Mouse (Mus musculus): ENCODE measurements around the gene Zfp202. TPM values are rescaled to one million over a fixed set of nuclear protein-coding genes. Genes with fewer than 3 reads are reported as not detected.

Zfp202 gene
- polyA plus RNA-seq, 1 experiment = 0.01 TPM

DNA sequence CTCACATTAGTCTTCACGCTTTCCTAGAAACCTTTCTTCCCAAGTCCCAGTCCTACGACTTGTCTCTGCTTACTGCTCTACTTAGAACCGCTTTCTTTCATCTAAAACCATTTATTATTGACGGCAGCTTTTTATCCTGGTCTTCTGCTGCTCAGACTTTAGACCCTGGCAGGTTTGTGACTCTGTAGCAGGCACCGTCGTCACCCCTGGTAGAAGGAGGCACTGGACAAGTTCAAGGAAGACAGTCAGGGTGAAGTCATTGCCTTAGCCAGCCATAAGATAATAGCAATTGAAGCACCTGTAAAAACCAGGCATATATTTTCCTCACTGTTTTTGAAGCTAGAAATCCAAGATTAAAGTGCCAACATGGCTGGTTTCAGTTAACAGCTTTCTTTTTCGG, 43.1 kb downstream of the Zfp202 start:
- no peak for TF ChIP-seq TAL1 (IDR thresholded peaks at IDR 0.05; ENCODE audit: low read length)
- TF ChIP-seq GATA1 (IDR thresholded peaks at IDR 0.05; ENCODE audit: low read length) = no peak
- Histone ChIP-seq H3K4me1 (ENCODE audit: control insufficient read depth) (no peaks in the 10 kb centered on the region), H3K4me3 (replicated peaks) (no peak overlapping the region), H3K27me3 (ENCODE audit: control insufficient read depth) (peaks cover 6% of the 10 kb centered on the region; the same call in 1 of the 2 replicates), H3K9me3 (ENCODE audit: control insufficient read depth, low read length) (no peaks in the 10 kb centered on the region), H3K36me3 (ENCODE audit: control insufficient read depth) (no peaks in the 10 kb centered on the region)

DNA sequence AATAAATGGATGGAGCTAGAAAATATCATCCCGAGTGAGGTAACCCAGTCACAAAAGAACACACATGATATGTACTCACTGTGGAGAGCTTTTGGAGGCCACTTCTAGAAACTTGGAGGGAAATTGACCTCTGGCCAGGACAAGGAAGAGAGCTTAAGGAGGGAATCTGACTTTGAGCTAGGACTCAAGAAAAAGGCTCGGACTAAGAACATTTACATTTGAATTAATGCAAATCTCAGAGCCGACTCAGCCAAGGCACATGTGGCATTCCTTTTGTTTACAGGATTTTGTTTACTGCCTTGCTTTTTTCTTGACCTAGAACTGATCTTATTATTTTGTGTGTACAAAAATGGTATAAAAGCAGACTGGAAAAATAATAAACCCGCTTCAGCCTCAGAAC, 47.6 kb downstream of the Zfp202 start:
- no peaks in the 10 kb centered on the region for H3K36me3 ChIP-seq (ENCODE audit: control insufficient read depth)
- TF ChIP-seq TAL1 (IDR thresholded peaks at IDR 0.05; ENCODE audit: low read length) (no peak), GATA1 (IDR thresholded peaks at IDR 0.05; ENCODE audit: low read length) (no peak)
- peaks cover 24% of the 10 kb centered on the region for H3K27me3 ChIP-seq (ENCODE audit: control insufficient read depth)
- no peaks in the 10 kb centered on the region for H3K9me3 ChIP-seq (ENCODE audit: control insufficient read depth, low read length)
- no peak overlapping the region for H3K4me3 ChIP-seq (replicated peaks)
- no peaks in the 10 kb centered on the region for H3K4me1 ChIP-seq (ENCODE audit: control insufficient read depth)

DNA sequence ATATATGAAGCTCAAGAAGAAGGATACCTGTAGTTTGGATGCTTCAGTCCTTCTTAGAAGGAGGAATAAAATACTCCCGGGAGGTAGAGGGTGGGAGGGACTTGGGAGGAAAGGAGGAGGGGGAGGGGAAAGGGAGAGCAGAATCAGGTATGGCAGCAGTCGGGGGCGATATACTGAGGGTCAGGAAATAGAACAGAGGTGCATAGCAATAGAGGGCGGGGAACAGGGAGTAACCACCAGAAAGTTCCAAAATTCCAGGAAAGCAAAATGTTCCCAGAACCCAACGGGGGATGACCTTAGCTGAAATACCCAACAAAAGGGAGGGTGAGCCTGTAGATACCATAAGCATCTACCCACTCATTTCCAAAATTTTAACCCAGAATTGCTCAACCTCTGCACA, 48.2 kb downstream of the Zfp202 start:
- H3K4me3 ChIP-seq (replicated peaks) = no peak overlapping the region
- no peaks in the 10 kb centered on the region for H3K36me3 ChIP-seq (ENCODE audit: control insufficient read depth)
- no peak for TF ChIP-seq GATA1 (IDR thresholded peaks at IDR 0.05; ENCODE audit: low read length)
- no peak for TF ChIP-seq TAL1 (IDR thresholded peaks at IDR 0.05; ENCODE audit: low read length)
- no peaks in the 10 kb centered on the region for H3K9me3 ChIP-seq (ENCODE audit: control insufficient read depth, low read length)
- no peaks in the 10 kb centered on the region for H3K4me1 ChIP-seq (ENCODE audit: control insufficient read depth)
- H3K27me3 ChIP-seq (ENCODE audit: control insufficient read depth) = peaks cover 24% of the 10 kb centered on the region

DNA sequence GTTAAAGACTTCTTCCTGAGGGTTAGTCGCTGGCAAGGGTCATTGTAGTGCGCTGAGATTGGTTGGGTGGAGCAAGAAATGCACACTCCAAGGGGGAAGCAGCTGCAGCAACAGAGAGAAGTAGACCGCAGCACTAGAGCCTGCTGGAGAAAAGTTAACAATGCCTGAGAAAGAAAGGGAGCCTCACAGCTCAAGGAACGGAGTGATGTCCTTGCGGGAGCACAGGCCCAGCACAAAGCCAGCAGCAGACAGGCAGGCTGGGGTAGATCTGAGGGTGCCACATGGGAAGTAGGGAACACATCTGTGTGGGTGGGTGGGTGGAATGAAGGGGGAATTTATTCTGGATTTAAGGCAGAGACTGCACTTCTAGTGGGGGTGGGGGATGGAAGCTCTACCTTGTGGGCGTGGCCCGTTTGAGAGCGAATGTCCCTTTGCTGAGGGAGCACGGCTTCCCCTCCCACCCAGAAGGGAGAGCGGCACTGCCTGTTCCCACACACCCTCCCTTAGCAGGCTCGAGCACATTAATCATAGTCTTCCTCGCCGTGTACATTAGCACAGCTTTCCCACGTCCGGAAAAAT, 49.2 kb downstream of the Zfp202 start:
- no peak overlapping the region for H3K4me3 ChIP-seq (replicated peaks)
- no peak for TF ChIP-seq GATA1 (IDR thresholded peaks at IDR 0.05; ENCODE audit: low read length)
- no peak for TF ChIP-seq TAL1 (IDR thresholded peaks at IDR 0.05; ENCODE audit: low read length)
- peaks cover 24% of the 10 kb centered on the region for H3K27me3 ChIP-seq (ENCODE audit: control insufficient read depth)
- no peaks in the 10 kb centered on the region for H3K9me3 ChIP-seq (ENCODE audit: control insufficient read depth, low read length)
- H3K4me1 ChIP-seq (ENCODE audit: control insufficient read depth) = no peaks in the 10 kb centered on the region
- no peaks in the 10 kb centered on the region for H3K36me3 ChIP-seq (ENCODE audit: control insufficient read depth)

DNA sequence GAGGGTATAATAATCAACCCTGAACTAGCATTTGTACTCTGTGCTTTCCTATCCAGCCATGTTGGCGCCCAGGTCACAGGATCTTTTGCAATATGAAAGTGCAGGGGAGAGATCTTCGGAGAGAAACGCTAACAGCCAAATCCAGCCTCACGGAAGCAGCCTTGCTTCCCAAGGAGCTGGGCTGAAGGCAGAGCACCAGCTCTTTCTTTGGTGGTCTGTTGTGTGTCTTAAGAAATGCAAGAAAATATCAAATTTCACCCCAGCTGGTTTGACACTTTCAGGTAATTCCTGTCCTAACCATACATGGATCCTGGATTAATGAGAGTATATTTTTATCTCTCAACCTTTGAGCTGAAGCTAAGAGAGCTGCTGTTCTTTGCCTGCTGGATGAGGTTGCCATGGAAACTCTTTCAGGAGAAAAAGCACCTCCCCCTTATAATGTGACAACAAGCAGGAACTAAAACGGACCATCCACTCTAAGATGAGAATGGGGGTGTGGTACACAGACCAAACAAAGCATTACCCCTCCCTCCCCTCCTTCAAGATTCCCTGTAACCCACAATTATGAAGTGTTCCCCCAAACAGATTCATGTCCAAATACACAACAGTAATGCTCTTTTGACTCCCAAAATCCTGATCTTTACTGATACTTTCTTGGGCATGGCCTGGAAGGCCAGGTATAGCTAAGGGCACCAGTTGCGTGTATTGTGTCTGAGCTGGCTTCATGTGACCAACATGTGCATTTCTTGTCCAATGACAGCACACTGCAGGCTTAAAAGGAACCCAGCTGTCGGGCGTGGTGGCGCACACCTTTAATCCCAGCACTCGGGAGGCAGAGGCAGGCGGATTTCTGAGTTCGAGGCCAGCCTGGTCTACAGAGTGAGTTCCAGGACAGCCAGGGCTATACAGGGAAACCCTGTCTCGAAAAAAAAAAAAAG, 50.1 kb downstream of the Zfp202 start:
- Histone ChIP-seq H3K27me3 (ENCODE audit: control insufficient read depth) (peaks cover 24% of the 10 kb centered on the region), H3K4me1 (ENCODE audit: control insufficient read depth) (no peaks in the 10 kb centered on the region), H3K9me3 (ENCODE audit: control insufficient read depth, low read length) (no peaks in the 10 kb centered on the region), H3K36me3 (ENCODE audit: control insufficient read depth) (no peaks in the 10 kb centered on the region), H3K4me3 (replicated peaks) (no peak overlapping the region)
- no peak for TF ChIP-seq GATA1 (IDR thresholded peaks at IDR 0.05; ENCODE audit: low read length)
- TF ChIP-seq TAL1 (IDR thresholded peaks at IDR 0.05; ENCODE audit: low read length) = no peak

DNA sequence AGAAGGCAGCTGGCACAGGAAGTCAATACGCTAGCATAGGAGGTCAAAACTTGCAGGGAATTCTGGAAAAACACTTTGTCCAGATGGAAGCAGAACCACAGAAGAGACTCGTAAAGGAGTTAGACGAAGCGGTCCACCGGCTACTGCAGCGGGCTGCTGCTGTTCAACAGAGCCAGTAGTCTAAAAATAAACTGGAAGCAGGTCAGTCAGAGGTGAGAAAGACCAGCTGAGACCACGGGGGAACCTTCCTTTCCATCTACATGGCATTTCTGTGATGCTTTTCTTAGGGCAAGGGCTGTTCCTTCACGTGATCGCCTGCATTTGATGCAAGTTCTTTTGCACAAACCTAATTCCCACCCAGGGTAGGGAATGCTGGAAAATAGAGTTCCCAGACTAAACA, 53.4 kb downstream of the Zfp202 start:
- TF ChIP-seq TAL1 (IDR thresholded peaks at IDR 0.05; ENCODE audit: low read length) (no peak), GATA1 (IDR thresholded peaks at IDR 0.05; ENCODE audit: low read length) (no peak)
- Histone ChIP-seq H3K9me3 (ENCODE audit: control insufficient read depth, low read length) (no peaks in the 10 kb centered on the region), H3K4me1 (ENCODE audit: control insufficient read depth) (no peaks in the 10 kb centered on the region), H3K4me3 (replicated peaks) (no peak overlapping the region), H3K36me3 (ENCODE audit: control insufficient read depth) (no peaks in the 10 kb centered on the region), H3K27me3 (ENCODE audit: control insufficient read depth) (peaks cover 15% of the 10 kb centered on the region)

DNA sequence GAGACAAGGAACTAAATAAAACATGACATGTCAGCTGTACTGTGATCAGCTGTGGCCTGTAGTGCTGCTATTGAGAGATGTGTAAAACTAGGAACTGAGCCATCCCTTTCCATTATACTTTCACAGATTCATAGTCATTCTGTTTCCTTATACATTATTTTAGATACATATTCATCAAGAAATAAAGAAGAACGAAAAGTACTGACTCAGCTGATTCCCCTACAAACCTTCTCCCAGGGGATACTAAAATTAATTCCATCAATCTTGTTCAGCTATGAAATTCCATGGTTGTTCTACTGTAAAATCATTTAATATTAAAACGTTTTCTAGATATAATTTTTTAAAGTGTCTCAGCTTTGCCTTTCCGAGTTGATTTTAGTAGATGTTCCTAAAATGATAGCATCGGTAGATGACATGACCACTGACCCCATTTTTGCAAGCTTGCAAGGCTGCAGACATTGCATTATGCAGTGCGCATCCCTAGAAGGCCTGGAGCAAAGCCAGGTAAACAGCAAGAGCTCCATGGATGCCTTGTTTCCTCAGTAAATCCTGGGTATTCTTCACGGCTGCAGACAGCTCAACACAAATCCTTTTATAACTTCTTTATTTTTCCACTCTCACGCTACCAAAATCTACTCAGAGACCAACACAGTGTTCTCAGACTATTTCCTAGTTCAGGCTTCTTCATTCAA, 54.0 kb downstream of the Zfp202 start:
- Histone ChIP-seq H3K4me1 (ENCODE audit: control insufficient read depth) (no peaks in the 10 kb centered on the region), H3K27me3 (ENCODE audit: control insufficient read depth) (peaks cover 9% of the 10 kb centered on the region), H3K9me3 (ENCODE audit: control insufficient read depth, low read length) (no peaks in the 10 kb centered on the region), H3K4me3 (replicated peaks) (no peak overlapping the region), H3K36me3 (ENCODE audit: control insufficient read depth) (no peaks in the 10 kb centered on the region)
- TF ChIP-seq TAL1 (IDR thresholded peaks at IDR 0.05; ENCODE audit: low read length) = no peak
- no peak for TF ChIP-seq GATA1 (IDR thresholded peaks at IDR 0.05; ENCODE audit: low read length)

DNA sequence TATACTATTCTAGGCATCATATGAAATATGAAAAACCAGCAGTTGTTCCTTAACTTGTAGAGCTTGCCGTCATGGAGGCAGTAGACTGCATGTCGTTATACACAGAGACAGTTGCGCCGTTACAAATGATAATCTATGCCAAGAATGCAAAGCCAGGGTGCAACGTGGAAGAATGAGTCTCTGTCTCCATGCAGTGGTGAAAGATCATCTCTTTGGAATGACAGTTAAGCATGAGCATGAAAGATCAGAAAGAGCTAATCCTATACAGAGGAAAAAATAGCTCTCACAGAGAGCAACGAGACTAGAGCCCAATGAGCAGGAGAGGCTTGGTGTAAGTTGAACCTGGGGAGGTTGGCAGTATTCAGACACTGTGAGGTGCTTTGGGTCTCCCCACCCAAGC, 54.6 kb downstream of the Zfp202 start:
- TF ChIP-seq GATA1 (IDR thresholded peaks at IDR 0.05; ENCODE audit: low read length) (no peak), TAL1 (IDR thresholded peaks at IDR 0.05; ENCODE audit: low read length) (no peak)
- H3K27me3 ChIP-seq (ENCODE audit: control insufficient read depth) = peaks cover 3% of the 10 kb centered on the region

DNA sequence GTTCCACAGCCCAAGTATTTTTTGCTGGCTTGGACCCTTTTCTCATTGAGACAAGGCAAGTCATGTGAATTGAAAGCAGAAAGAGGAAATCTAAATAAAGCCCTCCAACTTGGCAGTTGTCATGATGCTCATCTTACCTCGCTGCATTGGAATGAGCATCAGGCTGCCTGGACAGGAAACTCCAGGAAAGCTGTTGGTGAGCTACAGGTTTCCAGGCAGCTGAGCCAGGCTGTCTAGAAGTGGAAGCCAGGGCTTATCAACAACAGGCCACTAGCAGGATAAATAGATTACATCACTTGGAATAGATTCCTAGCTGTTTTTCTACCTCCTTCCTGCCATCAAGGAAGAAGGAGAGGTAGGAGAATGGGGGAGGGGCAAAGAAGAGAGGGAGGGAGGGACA, 57.0 kb downstream of the Zfp202 start:
- H3K27me3 ChIP-seq (ENCODE audit: control insufficient read depth) = no peaks in the 10 kb centered on the region
- H3K4me1 ChIP-seq (ENCODE audit: control insufficient read depth) = no peaks in the 10 kb centered on the region
- no peak overlapping the region for H3K4me3 ChIP-seq (replicated peaks)
- H3K36me3 ChIP-seq (ENCODE audit: control insufficient read depth) = no peaks in the 10 kb centered on the region
- TF ChIP-seq GATA1 (IDR thresholded peaks at IDR 0.05; ENCODE audit: low read length) (no peak), TAL1 (IDR thresholded peaks at IDR 0.05; ENCODE audit: low read length) (no peak)
- peaks cover 4% of the 10 kb centered on the region for H3K9me3 ChIP-seq (ENCODE audit: control insufficient read depth, low read length)

More for the DNA sequence above, 54.6 kb downstream of the Zfp202 start:
- no peaks in the 10 kb centered on the region for H3K9me3 ChIP-seq (ENCODE audit: control insufficient read depth, low read length)
- H3K36me3 ChIP-seq (ENCODE audit: control insufficient read depth) = no peaks in the 10 kb centered on the region
- H3K4me1 ChIP-seq (ENCODE audit: control insufficient read depth) = no peaks in the 10 kb centered on the region
- H3K4me3 ChIP-seq (replicated peaks) = no peak overlapping the region

Measured in erythroblast, embryonic 14.5 days (primary cell).